Mouse (Mus musculus) right cerebral cortex, postnatal 10 days (tissue): Measurements from ENCODE around the gene Mag.
"Not testable (repeated sequence)": the region's sequence is repeated elsewhere in the genome, so short reads cannot be mapped to it uniquely, and the experiment has no call there.

Experiments
- DNase-seq, 2 experiments: peaks; one replicate each; pipeline ENCODE4 v3.0.0; 2021; ENCODE audit warnings: low spot score in 2 of 2

The Mag gene

DNA sequence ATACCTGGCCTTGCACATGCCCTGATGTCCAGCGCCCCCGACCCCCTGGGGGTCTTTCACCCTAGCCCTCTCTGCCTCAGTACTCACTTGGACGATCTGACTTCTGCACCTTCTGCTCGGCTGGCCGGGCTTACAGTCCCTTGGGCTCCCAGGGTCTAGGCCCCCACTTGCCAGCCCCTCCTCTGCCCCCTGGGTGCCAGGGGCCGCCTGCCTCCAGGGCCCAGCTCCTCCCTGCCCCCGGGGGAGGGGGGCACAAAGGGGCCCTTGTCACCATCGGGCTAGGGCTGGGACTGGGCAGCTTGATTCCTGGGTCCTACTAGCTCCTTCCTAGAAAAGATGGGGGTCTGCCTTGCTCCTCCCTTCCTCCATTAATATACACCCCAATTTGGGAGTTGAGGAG is at the start of gene Mag:
Gene Mag (minus strand): TSS at position 142 of the 400 bp plus-strand sequence.
- DNase-seq: no peak

DNA sequence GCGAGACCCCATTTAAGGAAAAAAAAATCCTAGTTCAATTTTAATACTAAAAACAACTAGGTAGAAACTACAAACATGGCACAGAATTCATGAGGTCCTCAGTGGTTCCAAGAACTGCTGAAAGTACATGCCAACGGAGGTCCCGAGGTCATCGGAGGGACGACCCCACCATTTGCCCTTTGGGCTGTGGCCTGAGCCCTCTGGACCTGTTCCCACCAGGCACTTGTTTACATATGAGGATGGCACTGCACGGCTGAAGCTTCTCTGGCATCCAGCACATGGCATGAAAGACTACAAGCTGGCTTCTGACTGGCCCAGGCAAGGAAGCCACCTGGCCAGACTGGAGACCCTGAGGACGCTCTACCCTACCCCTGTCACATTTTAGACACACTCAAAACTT is 49.7 kb upstream of the Mag start:
- DNase-seq: no peak

DNA sequence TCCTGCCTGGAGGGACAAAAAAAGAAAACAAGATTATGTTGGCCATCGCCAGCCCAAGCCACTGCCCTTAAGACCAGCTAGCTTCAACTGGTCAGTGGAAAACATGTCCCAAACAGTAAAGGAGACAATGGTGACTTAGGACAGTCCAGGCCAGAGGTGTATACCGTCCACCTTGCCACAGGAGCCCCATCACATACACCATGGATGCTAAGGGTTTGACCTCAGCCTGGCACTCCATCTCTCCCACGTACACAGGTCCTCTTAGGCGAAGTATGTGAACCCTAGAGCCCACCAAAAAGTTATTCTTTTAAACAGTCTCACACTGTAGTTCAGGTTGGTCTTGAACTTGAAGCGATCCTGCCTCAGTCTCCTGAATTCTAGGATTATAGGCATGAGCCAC is 48.2 kb upstream of the Mag start:
- DNase-seq: no peak

- no peak for DNase-seq
Measured at GRCm38 (mm10) chr7:30959786-30960349, 45.2 kb upstream of the Mag start.

- DNase-seq: no peak
Measured at GRCm38 (mm10) chr7:30958866-30959487, 44.3 kb upstream of the Mag start.

DNA sequence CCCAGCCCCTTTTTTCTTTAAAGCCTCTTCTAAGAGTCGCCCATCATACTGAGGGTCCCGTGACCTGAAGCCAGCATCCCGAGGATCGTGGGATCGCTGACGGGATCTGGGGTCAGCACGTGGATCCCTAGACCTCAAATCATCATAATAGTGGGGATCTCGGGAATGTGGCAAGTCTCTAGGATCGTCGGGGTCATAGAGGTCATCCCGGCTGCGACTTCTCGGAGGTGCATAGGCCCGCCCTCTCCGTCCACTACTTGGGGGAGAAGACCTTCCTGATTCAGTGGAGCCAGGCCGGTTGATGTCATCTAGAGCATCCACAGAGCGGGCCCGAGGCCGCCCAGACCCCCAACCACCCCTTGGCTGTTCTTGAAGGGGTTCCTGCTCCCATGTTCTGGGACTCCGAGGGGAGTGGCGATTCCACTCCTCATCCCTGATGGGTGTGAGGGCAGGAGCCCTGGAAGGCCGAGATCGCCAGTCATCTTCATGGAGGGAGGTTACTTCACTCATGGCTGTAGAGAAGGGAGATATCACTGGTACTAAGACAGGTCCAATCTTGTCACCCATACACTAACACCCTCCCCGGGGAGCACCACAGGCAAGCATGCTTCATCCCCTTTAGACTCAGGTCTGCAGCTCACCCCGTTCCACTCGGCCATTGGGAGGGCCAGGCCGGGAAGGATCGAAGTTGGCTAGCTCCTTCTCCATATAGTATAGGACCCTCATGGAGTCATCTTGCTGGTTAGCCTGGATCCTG is 43.6 kb upstream of the Mag start:
- peak in 1 of 2 experiments; percentile 60 for DNase-seq

GRCm38 (mm10) chr7:30957367-30957783 is 42.7 kb upstream of the Mag start:
- peak; percentile 88 to 92 for DNase-seq

GRCm38 (mm10) chr7:30956756-30957366 is 42.2 kb upstream of the Mag start, which contains the start of gene Usf2:
TSS of gene Usf2 (minus strand) at chr7:30956803.
- peak; percentile 91 to 92 for DNase-seq

DNA sequence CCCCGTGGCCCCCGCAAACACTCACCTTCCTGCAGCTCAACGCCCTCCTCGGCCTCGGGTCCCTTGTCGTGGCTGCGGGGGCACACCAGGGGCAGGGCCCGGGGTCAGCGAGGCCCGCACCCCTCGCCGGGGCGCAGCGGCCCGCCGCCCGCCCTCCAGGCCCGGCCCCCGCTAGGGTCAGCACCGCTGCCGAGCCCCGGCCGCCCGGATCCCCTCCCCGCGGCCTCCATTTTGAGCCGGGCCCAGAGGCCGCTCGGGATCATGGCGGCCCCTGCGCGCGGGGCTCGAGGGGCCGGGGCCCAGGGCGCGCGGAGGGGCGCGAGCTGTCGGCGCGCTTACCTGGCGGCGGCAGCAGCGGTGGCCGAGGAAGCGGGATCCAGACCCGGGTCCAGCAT is 41.7 kb upstream of the Mag start:
- DNase-seq: peak in 1 of 2 experiments; percentile 56

GRCm38 (mm10) chr7:30955584-30956356 is 41.1 kb upstream of the Mag start:
- DNase-seq: peak; percentile 84 to 87

GRCm38 (mm10) chr7:30954971-30955520 is 40.4 kb upstream of the Mag start:
- peak in 1 of 2 experiments; percentile 25 for DNase-seq

- DNase-seq: peak in 1 of 2 experiments; percentile 23
Measured at GRCm38 (mm10) chr7:30954036-30954435, 39.4 kb upstream of the Mag start.

- peak in 1 of 2 experiments; percentile 43 for DNase-seq
Measured at GRCm38 (mm10) chr7:30953459-30953858, 38.8 kb upstream of the Mag start.

DNA sequence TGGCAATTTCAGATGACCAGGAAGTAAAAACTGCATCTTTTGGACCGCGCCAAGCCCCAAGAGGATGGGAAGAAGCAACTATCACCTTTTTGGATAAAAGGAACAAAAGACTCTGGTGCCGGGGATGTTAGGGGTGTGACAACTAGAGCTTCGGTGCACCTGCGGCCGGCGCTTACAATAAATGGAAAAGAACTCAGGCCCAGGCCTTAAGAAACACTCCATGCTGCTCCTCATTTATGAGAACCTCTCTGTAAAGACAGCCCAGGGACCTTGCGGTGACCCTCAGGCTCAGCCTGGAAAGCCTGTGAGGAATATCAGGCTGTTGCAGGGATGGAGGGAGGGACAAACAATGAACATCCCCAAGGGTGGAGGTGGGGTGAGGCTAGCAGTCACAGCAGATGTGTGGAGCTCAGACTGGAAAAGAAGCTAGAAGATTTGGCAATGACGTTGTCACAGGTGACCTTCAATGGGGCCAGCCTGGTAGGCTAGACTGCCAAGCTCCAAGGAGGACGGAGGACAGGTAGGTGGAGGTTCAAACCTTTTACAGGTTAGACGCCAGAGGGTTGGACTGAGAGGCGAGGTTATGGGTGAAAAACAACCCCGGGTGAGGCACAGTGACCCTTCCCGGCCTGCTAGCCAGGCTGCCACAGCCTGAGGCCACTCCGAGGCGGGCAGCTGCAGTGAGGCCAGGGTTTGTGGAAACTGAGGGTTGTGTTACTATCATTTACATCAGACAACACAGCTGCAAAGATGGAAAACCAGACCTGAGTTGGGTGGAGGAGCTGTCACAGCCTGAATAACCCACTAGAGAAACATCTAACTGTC is 38.0 kb upstream of the Mag start:
- peak in 1 of 2 experiments; percentile 17 for DNase-seq

- DNase-seq: peak in 1 of 2 experiments; percentile 1
Measured at GRCm38 (mm10) chr7:30949902-30950301, 35.2 kb upstream of the Mag start.

DNA sequence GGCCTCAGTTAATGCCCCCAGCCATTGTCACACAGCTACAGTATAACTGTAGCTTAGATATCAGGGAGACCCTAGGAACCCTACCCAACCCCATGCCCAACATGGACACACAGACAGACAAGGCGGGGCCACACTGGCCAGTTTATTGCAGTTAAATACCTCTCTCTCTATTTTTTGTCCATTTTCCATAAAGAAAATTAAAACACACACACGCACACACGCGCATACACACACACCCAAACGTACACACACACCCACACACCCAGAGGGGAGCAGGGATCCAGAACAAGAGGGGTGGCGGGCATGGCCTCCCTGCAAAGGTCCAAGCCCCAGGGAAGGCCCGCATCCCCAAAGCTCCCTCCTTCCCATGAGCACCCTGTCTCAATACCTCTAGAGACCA is 31.2 kb upstream of the Mag start:
- DNase-seq: no peak

DNA sequence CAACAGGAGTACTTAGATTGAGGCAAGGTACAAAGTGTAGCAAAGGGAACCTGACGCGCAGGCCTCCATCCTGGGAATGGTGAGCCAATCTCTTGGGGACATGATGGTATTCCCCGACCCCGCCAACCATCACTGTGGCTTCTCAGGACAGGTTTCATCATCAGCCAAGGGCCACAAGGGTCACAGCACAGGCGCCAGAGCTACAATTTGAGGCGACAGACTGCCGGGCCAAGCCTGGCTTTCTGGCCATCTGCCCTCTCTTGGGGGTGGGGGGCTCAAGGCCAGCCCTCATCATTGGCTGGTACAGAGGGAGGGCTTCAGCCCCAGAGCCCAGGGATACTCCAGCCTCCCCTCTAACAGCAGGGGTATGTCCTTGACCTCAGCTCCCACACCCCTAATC is 30.8 kb upstream of the Mag start:
- DNase-seq: peak in 1 of 2 experiments; percentile 28

DNA sequence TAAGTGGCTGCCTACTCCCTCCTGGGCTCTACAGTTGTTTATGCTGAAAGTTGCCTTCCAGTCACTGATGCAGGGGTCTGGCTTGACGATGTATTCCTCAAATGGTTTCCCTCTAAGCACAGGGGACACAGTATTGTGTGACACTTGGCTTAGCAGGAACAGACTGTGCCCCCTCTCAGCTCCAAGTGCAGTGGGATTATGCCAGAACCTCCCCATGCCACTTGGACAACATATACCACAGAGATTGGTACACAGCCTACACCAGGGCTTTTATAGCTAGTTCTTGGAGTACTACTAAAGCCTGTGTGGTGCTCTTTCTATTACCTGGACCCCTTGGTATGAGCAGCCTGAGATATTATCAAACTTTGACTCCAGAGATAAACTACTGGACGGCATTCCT is 30.0 kb upstream of the Mag start:
- not testable (repeated sequence) for DNase-seq

- no peak for DNase-seq
Measured at GRCm38 (mm10) chr7:30943909-30944635, 29.4 kb upstream of the Mag start, which contains the start of gene Hamp. TSS of gene Hamp (minus strand) at chr7:30944032.

GRCm38 (mm10) chr7:30942365-30942764 is 27.7 kb upstream of the Mag start:
- not testable (repeated sequence) for DNase-seq
